Mouse (Mus musculus) heart, postnatal 0 days (tissue): ENCODE results near the gene Tpcn1. TPM values are rescaled to one million over a fixed set of nuclear protein-coding genes. Genes with fewer than 3 reads are reported as not detected.

ENCODE experiments used
- ATAC-seq: fragments of 200-750 bp; cut with Nextera tagmentation; 2 replicates; pipeline ENCODE4 v1.8.0; 2017; ENCODE audit warnings: low read depth, moderate number of reproducible peaks, moderate library complexity; ENCODE audit not compliant: insufficient read depth
- DNase-seq: peaks from one replicate; pipeline ENCODE4 v3.0.0-alpha.2; 2016; ENCODE audit warnings: low spot score
- H3K27ac ChIP-seq: fragments of 300-500 bp; sonication (generic); 2 replicates; pipeline ENCODE4 v1.5.1; 2014; ENCODE audit warnings: low read depth, mild to moderate bottlenecking
- H3K27me3 ChIP-seq: fragments of 300-500 bp; sonication (generic); 2 replicates; pipeline ENCODE4 v1.6.1; 2014; ENCODE audit warnings: low read length, mixed read lengths; ENCODE audit not compliant: control insufficient read depth, insufficient read depth
- H3K36me3 ChIP-seq: fragments of 300-500 bp; sonication (generic); replicated peaks from 2 replicates; pipeline ENCODE4 v1.6.1; 2014; ENCODE audit warnings: low read length, mixed read lengths; ENCODE audit not compliant: control insufficient read depth, insufficient read depth
- H3K4me1 ChIP-seq: fragments of 300-500 bp; sonication (generic); 2 replicates; pipeline ENCODE4 v1.6.1; 2014; ENCODE audit warnings: antibody characterized with exemption; ENCODE audit not compliant: control insufficient read depth, insufficient read depth
- H3K4me2 ChIP-seq: fragments of 300-500 bp; sonication (generic); 2 replicates; pipeline ENCODE4 v1.6.1; 2014; ENCODE audit warnings: low read depth, mild to moderate bottlenecking, low read length, moderate library complexity
- H3K4me3 ChIP-seq: fragments of 300-500 bp; sonication (generic); 2 replicates; pipeline ENCODE4 v1.5.1; 2014; ENCODE audit warnings: low read depth, low read length
- H3K9ac ChIP-seq: fragments of 300-500 bp; sonication (generic); replicated peaks from 2 replicates; pipeline ENCODE4 v1.6.1; 2014; ENCODE audit warnings: low read depth, low read length, mixed read lengths
- H3K9me3 ChIP-seq: fragments of 300-500 bp; sonication (generic); replicated peaks from 2 replicates; pipeline ENCODE4 v1.6.1; 2016; ENCODE audit warnings: low read length; ENCODE audit not compliant: control insufficient read depth
- CTCF ChIP-seq: IDR thresholded peaks from 2 replicates; pipeline ENCODE4 v1.5.1; 2016; ENCODE audit warnings: antibody characterized with exemption, control low read depth, low read depth
- EP300 ChIP-seq: IDR thresholded peaks from 2 replicates; pipeline ENCODE4 v1.6.1; 2016; ENCODE audit warnings: antibody characterized with exemption, low read depth
- WGBS: fragments of 180-500 bp; shearing (Covaris S2); extraction: QIAGEN DNeasy Blood & Tissue Kit; methylation state at CpG from one replicate; pipeline ENCODE4 v1.1.7; 2014; 5-methylcytosine and 5-hydroxymethylcytosine counted together
- polyA plus RNA-seq: library from polyadenylated mRNA; unstranded; fragments of >200 nt; fragmentation: Nextera tagmentation; extraction: Ambion mirVana; gene quantifications from 2 replicates; pipeline ENCODE4 v1.2.1, GENCODE M21; 2015
- total RNA-seq: library from RNA; depleted of rRNA; stranded (reverse); fragments of >200 nt; gene quantifications from 2 replicates; pipeline ENCODE4 v1.2.3, GENCODE M21; 2014; ENCODE audit warnings: low replicate concordance

Gene Tpcn1
- total and polyA plus RNA-seq, 2 experiments from 2014 or later = 11.5 to 15.8 TPM

- ATAC-seq = no peak
- TF ChIP-seq CTCF (peak; percentile 72), EP300 (no peak)
Measured at GRCm38 (mm10) chr5:120604839-120605238, 16.4 kb upstream of the Tpcn1 start.

DNA sequence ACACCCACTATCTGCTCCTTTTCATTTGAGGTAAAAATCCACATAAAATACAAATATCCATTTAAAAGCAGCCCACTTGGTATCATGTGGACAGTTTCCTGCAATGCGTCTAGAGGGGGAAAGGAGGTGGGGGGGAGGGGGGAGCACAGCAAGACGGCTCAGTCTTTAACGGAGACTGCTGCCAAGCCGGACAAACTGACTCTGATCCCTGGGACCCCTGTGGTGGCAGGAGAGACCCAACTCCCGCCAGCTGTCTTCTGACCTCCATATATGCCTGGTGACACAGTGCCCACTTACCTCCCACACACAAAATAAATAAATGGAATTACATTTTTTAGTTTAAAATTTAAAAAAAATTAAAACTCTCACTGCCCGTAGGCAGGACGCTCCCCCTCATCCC lies 15.0 kb upstream of the Tpcn1 start:
- WGBS = 70% methylated on average over 7 of the region's 7 CpGs
- H3K4me3 ChIP-seq = no peak overlapping the region
- DNase-seq (no peak), ATAC-seq (no peak)
- H3K36me3 ChIP-seq = no peaks in the 10 kb centered on the region
- no peak overlapping the region for H3K27ac ChIP-seq
- TF ChIP-seq CTCF (no peak), EP300 (no peak)
- H3K4me2 ChIP-seq = no peak overlapping the region
- peaks cover 16% of the 10 kb centered on the region; the same call in 1 of the 2 replicates for H3K27me3 ChIP-seq
- H3K9ac ChIP-seq = no peak overlapping the region
- no peaks in the 10 kb centered on the region for H3K9me3 ChIP-seq
- H3K4me1 ChIP-seq = 0 out of 2 replicates have a peak, but pooled peaks cover 12% of the 10 kb centered on the region

More at GRCm38 (mm10) chr5:120604839-120605238, 16.4 kb upstream of the Tpcn1 start:
- Histone ChIP-seq H3K4me1 (0 out of 2 replicates have a peak, but pooled peaks cover 12% of the 10 kb centered on the region), H3K36me3 (no peaks in the 10 kb centered on the region), H3K9ac (no peak overlapping the region), H3K27ac (no peak overlapping the region), H3K27me3 (peaks cover 7% of the 10 kb centered on the region; the same call in 1 of the 2 replicates), H3K9me3 (no peaks in the 10 kb centered on the region), H3K4me3 (peak overlapping the region; percentile 20), H3K4me2 (peak overlapping the region; percentile 58)
- 3% methylated on average over 6 of the region's 6 CpGs for WGBS
- peak; percentile 55 for DNase-seq

DNA sequence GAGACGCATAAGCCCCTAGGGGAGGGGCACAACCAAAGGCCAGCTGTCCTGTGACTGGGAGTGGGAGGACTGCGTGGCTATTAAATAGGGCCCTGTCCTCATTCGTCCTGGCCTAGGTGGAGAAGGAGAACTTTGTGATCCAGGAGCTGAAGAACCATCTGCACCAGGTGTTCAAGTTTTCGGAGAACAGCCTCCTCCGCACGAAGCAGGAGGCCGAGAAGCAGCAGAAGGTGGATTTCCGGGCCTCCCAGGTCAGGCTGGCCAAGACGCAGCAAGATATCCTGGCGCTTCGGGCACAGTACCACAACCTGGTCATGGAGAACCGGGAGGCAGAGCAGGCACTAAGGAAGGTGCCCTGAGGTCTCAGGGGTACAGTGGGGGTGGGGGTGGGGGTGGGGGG lies 13.7 kb upstream of the Tpcn1 start:
- Histone ChIP-seq H3K9me3 (no peaks in the 10 kb centered on the region), H3K4me2 (no peak overlapping the region), H3K36me3 (no peaks in the 10 kb centered on the region), H3K4me1 (0 out of 2 replicates have a peak, but pooled peaks cover 12% of the 10 kb centered on the region), H3K27ac (no peak overlapping the region), H3K4me3 (no peak overlapping the region), H3K9ac (no peak overlapping the region), H3K27me3 (peaks cover 19% of the 10 kb centered on the region; the same call in 1 of the 2 replicates)
- ATAC-seq = no peak
- DNase-seq = no peak
- 93% methylated on average over 12 of the region's 12 CpGs for WGBS
- TF ChIP-seq CTCF = no peak
- TF ChIP-seq EP300 = no peak

- Histone ChIP-seq H3K9me3 (no peaks in the 10 kb centered on the region), H3K36me3 (no peaks in the 10 kb centered on the region), H3K9ac (no peak overlapping the region), H3K4me1 (0 out of 2 replicates have a peak, but pooled peaks cover 12% of the 10 kb centered on the region), H3K27me3 (peaks cover 25% of the 10 kb centered on the region; the same call in 1 of the 2 replicates), H3K27ac (0 out of 2 replicates have a peak overlapping the region, but pooled peaks have one; percentile 18), H3K4me3 (no peak overlapping the region), H3K4me2 (no peak overlapping the region)
- peak; percentile 37 for DNase-seq
- TF ChIP-seq EP300 (no peak), CTCF (peak; percentile 53)
- peak; percentile 40 for ATAC-seq
- WGBS = 40% methylated on average over 11 of the region's 11 CpGs
Measured at GRCm38 (mm10) chr5:120600946-120601668, 12.6 kb upstream of the Tpcn1 start.

GRCm38 (mm10) chr5:120599625-120600024 lies 11.2 kb upstream of the Tpcn1 start:
- H3K4me2 ChIP-seq = no peak overlapping the region
- H3K27me3 ChIP-seq = peaks cover 25% of the 10 kb centered on the region; the same call in 1 of the 2 replicates
- no peaks in the 10 kb centered on the region for H3K9me3 ChIP-seq
- no peak for TF ChIP-seq EP300
- no peak for TF ChIP-seq CTCF
- no peaks in the 10 kb centered on the region for H3K36me3 ChIP-seq
- no peak overlapping the region for H3K27ac ChIP-seq
- no peak overlapping the region for H3K4me3 ChIP-seq
- ATAC-seq (no peak), DNase-seq (no peak)
- 0 out of 2 replicates have a peak, but pooled peaks cover 12% of the 10 kb centered on the region for H3K4me1 ChIP-seq
- 69% methylated on average over 6 of the region's 6 CpGs for WGBS
- no peak overlapping the region for H3K9ac ChIP-seq
